Mouse (Mus musculus): Measurements from ENCODE around the gene Stau1.

DNA sequence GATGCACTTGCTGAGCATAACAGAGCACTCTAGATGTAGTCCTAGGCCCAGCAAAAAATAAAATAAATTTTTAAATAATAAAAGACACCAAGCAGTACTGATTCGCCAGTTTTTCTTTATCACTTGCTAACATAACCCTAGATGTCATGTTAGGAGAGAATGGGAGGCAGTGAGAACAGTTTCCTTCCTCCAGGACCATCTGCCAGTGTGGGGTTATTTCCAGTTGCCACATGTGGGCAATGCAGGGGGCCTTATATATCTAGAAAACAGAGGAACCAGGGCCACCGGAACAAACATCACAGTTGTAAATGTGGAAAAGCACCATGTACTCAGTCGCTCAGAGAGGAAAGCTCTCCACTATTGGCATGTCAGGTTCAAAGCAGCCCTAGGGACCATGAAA lies 18.6 kb downstream of the Stau1 start:
- TF ChIP-seq CTCF (IDR thresholded peaks at IDR 0.05; ENCODE audit: borderline replicate concordance, insufficient read depth, low read length) = no peak
- no peak for TF ChIP-seq POLR2A (IDR thresholded peaks at IDR 0.05; ENCODE audit: low read depth, low read length)
